Mouse (Mus musculus): ENCODE measurements around the gene Hist1h4k. TPM values are rescaled to one million over a fixed set of nuclear protein-coding genes. Genes with fewer than 3 reads are reported as not detected.
"Not testable (repeated sequence)": the region's sequence is repeated elsewhere in the genome, so short reads cannot be mapped to it uniquely, and the experiment has no call there.

Hist1h4k gene
- total and polyA plus RNA-seq, 2 experiments from 2014 or later = 1.6 to 998 TPM

DNA sequence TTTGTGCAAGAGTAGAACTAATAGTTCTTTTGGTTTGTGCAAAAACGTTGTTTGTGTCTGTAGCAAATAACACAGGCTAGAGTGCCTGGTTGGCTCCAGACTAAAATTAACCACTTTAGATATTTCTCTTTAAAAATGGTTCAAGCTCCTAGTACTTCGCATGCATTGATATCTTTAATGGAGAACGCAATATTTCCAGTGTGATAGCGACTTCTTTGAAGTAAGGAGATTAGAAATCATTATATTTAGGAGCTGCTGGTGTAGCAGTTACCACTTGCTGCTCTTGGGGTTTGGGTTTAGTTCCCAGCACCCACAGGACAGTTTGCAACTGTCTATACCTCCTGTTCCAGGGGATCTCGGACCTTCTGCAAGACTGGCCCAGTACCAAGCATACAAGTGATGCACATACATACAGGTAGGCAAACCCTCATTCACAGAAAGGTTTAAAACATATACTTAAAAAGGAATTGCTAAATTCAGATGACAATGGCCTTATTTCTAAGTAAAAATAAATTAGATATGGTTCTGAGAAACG lies 30.8 kb upstream of the Hist1h4k start:
- no peaks in the 10 kb centered on the region for H3K36me3 ChIP-seq (ENCODE audit: insufficient read depth, low read length)
- H3K27me3 ChIP-seq (ENCODE audit: insufficient read depth, low read length) = no peaks in the 10 kb centered on the region
- H3K4me2 ChIP-seq (ENCODE audit: low read depth, low read length) = peak overlapping the region; percentile 97
- no peak overlapping the region for H3K9ac ChIP-seq (replicated peaks; ENCODE audit: low read length)
- ATAC-seq = no peak
- WGBS = 46% methylated on average over 6 of the region's 6 CpGs
- DNase-seq (ENCODE audit: low spot score) = no peak
- H3K9me3 ChIP-seq (ENCODE audit: low read length) = no peaks in the 10 kb centered on the region
- no peak overlapping the region; the same call in 1 of the 2 replicates for H3K4me3 ChIP-seq (ENCODE audit: low read length)
- H3K27ac ChIP-seq = peak overlapping the region; percentile 78; the same call in 1 of the 2 replicates
- TF ChIP-seq CTCF (IDR thresholded peaks at IDR 0.05; ENCODE audit: low read depth) = no peak
- H3K4me1 ChIP-seq (ENCODE audit: insufficient read depth, low read length) = peaks cover 9% of the 10 kb centered on the region; the same call in 1 of the 2 replicates

- peak; percentile 14; the same call in 1 of the 2 replicates for ATAC-seq
- WGBS = under 1% methylated on average over 44 of the region's 44 CpGs
Measured at GRCm38 (mm10) chr13:21779767-21780731, 29.7 kb upstream of the Hist1h4k start, which contains the start of gene Hist1h1b. Gene Hist1h1b (minus strand): TSS chr13:21780625.

DNA sequence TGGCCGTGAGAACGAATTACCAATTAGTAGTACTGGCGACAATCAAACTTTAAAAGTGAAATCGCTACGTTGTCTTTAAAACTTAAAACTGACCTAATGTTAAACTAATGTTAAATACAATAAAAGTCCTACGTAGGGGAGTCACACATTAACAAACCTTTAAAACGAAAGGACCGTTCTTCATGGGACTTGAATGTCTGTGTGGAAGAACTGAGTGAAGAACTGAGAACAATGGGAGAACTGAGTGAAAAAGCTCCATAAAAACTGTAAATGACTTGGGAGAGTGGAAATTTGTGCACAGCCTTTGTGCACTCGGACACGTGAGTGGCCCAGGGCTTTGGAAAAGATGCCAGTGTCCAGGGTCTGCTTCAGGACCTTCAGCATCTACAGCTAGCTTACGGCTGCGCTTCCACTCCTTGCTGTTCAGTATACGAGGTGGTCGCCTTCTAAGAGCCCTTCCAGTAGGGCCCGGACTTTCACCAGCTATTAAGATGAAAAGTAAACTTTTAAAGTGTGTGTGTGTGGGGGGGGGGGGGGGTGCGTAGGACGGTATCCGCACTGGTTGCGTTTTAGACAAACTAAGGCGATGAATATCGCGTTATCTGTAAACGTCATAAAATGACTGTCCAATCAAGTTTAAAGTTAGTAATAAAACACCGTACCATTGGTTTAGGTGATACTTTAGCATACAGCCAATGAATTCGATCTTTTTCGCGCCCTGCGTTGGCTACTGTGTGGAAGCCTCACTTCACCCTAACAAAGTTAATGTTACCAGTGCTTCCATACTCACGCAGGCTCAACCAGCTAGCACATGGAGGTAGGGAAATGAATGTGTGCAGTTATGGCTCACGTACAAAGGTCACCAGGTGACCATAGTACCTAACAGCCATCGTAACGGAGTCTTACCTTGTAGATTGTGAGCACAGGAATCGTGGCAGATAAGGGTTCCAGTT lies 28.8 kb upstream of the Hist1h4k start:
- H3K9ac ChIP-seq (replicated peaks; ENCODE audit: low read length) = peak overlapping the region; percentile 61
- H3K36me3 ChIP-seq (ENCODE audit: insufficient read depth, low read length) = no peaks in the 10 kb centered on the region
- H3K27me3 ChIP-seq (ENCODE audit: insufficient read depth, low read length) = no peaks in the 10 kb centered on the region
- H3K4me3 ChIP-seq (ENCODE audit: low read length) = peak overlapping the region; percentile 44
- WGBS = 5% methylated on average over 33 of the region's 33 CpGs
- H3K27ac ChIP-seq = peak overlapping the region; percentile 78
- H3K4me2 ChIP-seq (ENCODE audit: low read depth, low read length) = peak overlapping the region; percentile 97
- peak; percentile 95 for DNase-seq (ENCODE audit: low spot score)
- ATAC-seq = peak; percentile 95
- H3K4me1 ChIP-seq (ENCODE audit: insufficient read depth, low read length) = peaks cover 9% of the 10 kb centered on the region; the same call in 1 of the 2 replicates
- no peak for TF ChIP-seq CTCF (IDR thresholded peaks at IDR 0.05; ENCODE audit: low read depth)
- no peaks in the 10 kb centered on the region for H3K9me3 ChIP-seq (ENCODE audit: low read length)

More at GRCm38 (mm10) chr13:21779767-21780731, 29.7 kb upstream of the Hist1h4k start, which contains the start of gene Hist1h1b:
- Histone ChIP-seq H3K36me3 (ENCODE audit: insufficient read depth, low read length) (no peaks in the 10 kb centered on the region), H3K27ac (peak within 1 kb of the TSS; percentile 78), H3K4me3 (ENCODE audit: low read length) (peak within 1 kb of the TSS; percentile 44), H3K4me1 (ENCODE audit: insufficient read depth, low read length) (peaks cover 9% of the 10 kb centered on the region; the same call in 1 of the 2 replicates), H3K4me2 (ENCODE audit: low read depth, low read length) (peak within 1 kb of the TSS; percentile 97), H3K9me3 (ENCODE audit: low read length) (no peaks in the 10 kb centered on the region), H3K9ac (replicated peaks; ENCODE audit: low read length) (peak within 1 kb of the TSS; percentile 61), H3K27me3 (ENCODE audit: insufficient read depth, low read length) (no peaks in the 10 kb centered on the region)
- TF ChIP-seq CTCF (IDR thresholded peaks at IDR 0.05; ENCODE audit: low read depth) = no peak
- DNase-seq (ENCODE audit: low spot score) = peak; percentile 69

DNA sequence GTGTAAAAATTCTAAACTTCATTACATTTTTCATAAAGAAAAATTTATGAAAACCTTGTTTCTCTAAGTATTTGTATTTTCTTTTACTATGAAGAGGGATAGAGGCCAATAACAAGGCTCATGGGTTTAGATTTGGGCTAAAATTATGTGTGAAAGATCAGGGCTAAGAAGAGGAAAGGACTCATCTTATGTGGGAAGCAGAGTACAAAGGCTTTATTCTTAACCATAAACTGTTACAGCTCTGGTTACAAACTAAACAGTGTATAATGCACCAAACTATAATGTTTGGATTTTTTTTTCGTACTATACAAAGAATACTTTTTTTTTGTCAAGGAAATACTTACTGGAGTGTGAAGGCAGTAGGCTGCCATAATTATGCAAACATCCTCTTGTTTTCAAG lies 5.4 kb upstream of the Hist1h4k start:
- WGBS = 70% methylated on average over 1 of the region's 1 CpGs
- no peak for TF ChIP-seq CTCF (IDR thresholded peaks at IDR 0.05; ENCODE audit: low read depth)
- no peak for ATAC-seq

DNA sequence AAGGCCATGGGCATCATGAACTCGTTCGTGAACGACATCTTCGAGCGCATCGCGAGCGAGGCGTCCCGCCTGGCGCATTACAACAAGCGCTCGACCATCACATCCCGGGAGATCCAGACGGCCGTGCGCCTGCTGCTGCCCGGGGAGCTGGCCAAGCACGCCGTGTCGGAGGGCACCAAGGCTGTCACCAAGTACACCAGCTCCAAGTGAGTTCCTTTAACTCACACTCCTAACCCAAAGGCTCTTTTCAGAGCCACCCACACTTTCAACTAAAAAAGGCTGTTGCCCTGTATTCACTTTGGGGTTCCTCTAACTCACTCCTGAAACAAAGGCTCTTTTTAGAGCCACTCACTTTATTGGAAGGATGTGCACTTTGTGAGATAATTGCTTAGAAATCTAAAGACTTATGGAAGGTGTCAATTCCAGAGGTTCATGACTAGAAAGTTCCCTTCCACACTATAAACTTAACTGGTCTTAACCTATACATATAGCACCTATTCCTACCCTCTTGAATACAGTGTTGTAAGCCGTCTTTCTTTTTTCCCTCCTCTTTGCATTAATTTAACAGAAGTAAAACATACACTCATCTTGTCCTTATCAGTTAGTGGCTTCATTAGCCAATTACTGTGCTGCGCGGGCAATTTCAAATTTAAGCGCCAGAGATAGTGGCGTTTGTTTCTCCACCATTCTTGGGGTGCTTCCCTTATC lies 4.1 kb upstream of the Hist1h4k start:
- H3K27me3 ChIP-seq (ENCODE audit: insufficient read depth, low read length); H3K36me3 ChIP-seq (ENCODE audit: insufficient read depth, low read length); H3K4me1 ChIP-seq (ENCODE audit: insufficient read depth, low read length); ATAC-seq; H3K9me3 ChIP-seq (ENCODE audit: low read length): not testable (repeated sequence)
- H3K9ac ChIP-seq (replicated peaks; ENCODE audit: low read length) = peak overlapping the region; percentile 38; the same call in 1 of the 2 replicates
- peak; percentile 64 for DNase-seq (ENCODE audit: low spot score)
- under 1% methylated on average over 18 of the region's 26 CpGs for WGBS
- peak overlapping the region; percentile 44 for H3K4me3 ChIP-seq (ENCODE audit: low read length)
- H3K27ac ChIP-seq = peak overlapping the region; percentile 90; the same call in 1 of the 2 replicates
- peak overlapping the region; percentile 64 for H3K4me2 ChIP-seq (ENCODE audit: low read depth, low read length)

More for the DNA sequence above, 5.4 kb upstream of the Hist1h4k start:
- no peak for DNase-seq (ENCODE audit: low spot score)
- H3K4me2 ChIP-seq (ENCODE audit: low read depth, low read length) = 0 out of 2 replicates have a peak overlapping the region, but pooled peaks have one; percentile 18
- H3K9ac ChIP-seq (replicated peaks; ENCODE audit: low read length) = no peak overlapping the region
- no peak overlapping the region for H3K4me3 ChIP-seq (ENCODE audit: low read length)
- H3K36me3 ChIP-seq (ENCODE audit: insufficient read depth, low read length) = no peaks in the 10 kb centered on the region
- H3K4me1 ChIP-seq (ENCODE audit: insufficient read depth, low read length) = peaks cover 9% of the 10 kb centered on the region; the same call in 1 of the 2 replicates
- H3K27me3 ChIP-seq (ENCODE audit: insufficient read depth, low read length) = no peaks in the 10 kb centered on the region
- H3K9me3 ChIP-seq (ENCODE audit: low read length) = no peaks in the 10 kb centered on the region
- no peak overlapping the region for H3K27ac ChIP-seq
